Mouse (Mus musculus): Measurements from ENCODE around the gene Ctdspl. TPM values are rescaled to one million over a fixed set of nuclear protein-coding genes. Genes with fewer than 3 reads are reported as not detected.

Ctdspl gene
- polyA plus RNA-seq, 1 experiment from 2014 or later, result 7.3 TPM

DNA sequence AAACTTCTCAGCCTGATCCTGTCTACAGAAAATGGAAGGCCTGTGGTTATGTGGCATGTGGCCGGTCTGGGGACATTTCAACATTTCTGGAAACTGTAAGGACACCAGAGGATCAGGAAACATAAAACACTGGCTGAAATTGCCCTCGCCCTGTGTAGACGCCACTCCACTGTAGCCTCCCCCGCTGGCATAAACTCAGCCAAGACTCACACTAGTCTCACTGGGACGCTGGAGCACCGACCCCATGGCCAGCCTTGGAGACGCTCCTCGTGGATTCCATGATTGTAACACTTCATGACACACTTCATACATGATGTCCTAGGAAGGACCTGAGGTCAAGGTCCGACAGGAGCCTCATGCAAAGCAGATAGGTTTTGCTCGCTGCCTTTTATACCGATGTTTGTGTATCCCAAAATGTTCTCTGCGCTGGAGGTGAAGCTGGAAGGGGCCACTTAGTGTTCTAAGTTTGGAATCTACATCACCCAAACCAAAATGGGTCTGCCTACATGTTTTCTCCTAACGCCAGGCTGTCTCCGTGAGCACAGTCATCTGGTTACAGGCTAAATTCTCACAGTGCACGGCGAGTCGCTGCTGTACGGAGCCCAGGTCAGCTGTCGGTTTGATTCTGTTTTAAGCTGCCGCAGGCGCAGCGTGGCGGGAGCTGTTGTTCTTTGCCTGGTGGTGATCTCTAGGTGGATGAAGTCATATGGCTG, 77.9 kb downstream of the Ctdspl start:
- 0 out of 2 replicates have a peak overlapping the region, but pooled peaks have one; percentile 27 for H3K27ac ChIP-seq
- WGBS, result 91% methylated on average over 23 of the region's 23 CpGs
- no peak for DNase-seq (ENCODE audit: extremely low spot score, low spot score)
- H3K4me3 ChIP-seq, result no peak overlapping the region
- peaks cover 23% of the 10 kb centered on the region for H3K4me1 ChIP-seq
- H3K27me3 ChIP-seq (ENCODE audit: poor library complexity, severe bottlenecking), result no peaks in the 10 kb centered on the region
- no peaks in the 10 kb centered on the region for H3K36me3 ChIP-seq (replicated peaks)
- no peaks in the 10 kb centered on the region for H3K9me3 ChIP-seq

GRCm38 (mm10) chr9:119004703-119005076, 78.4 kb downstream of the Ctdspl start:
- 92% methylated on average over 16 of the region's 16 CpGs for WGBS
- Histone ChIP-seq H3K27me3 (ENCODE audit: poor library complexity, severe bottlenecking) (no peaks in the 10 kb centered on the region), H3K4me3 (no peak overlapping the region), H3K4me1 (peaks cover 23% of the 10 kb centered on the region), H3K9me3 (no peaks in the 10 kb centered on the region), H3K36me3 (replicated peaks) (no peaks in the 10 kb centered on the region), H3K27ac (0 out of 2 replicates have a peak overlapping the region, but pooled peaks have one; percentile 27)
- DNase-seq (ENCODE audit: extremely low spot score, low spot score), result no peak

DNA sequence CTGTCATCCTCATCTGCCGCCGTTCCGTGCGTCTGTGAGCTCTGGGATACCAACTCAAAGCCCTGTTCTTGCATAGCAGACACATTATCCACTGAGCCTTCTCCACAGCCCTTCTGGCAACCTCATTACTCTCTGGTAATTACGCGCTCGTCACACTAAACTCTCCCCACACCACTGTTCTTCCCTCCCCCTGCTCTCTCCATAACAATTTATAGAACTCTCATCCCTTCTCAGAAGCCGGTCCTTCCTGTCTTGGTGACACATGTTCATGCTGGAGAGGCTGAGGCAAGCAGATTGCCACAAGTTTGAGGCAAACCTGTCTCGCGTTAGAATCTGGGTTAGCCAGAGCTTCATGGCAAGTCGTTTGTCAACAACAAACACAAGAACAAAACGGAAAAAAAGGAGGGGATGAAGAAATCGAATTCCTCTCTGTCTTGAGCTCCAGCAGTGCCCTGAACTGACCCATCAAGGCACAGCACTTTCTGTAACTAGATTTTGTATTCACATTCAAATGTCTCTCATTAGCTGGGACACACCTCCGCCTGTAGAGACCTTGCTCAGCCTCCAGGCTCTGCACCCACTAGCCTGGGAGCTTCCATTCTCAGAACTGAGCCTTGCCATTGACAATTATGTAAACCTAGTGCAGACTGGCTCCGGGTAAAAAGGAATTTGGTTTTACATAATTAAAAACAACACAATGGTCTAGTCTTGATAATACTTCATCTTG, 79.2 kb downstream of the Ctdspl start:
- no peak for DNase-seq (ENCODE audit: extremely low spot score, low spot score)
- Histone ChIP-seq H3K27me3 (ENCODE audit: poor library complexity, severe bottlenecking) (no peaks in the 10 kb centered on the region), H3K9me3 (no peaks in the 10 kb centered on the region), H3K36me3 (replicated peaks) (no peaks in the 10 kb centered on the region), H3K4me3 (no peak overlapping the region), H3K4me1 (peaks cover 24% of the 10 kb centered on the region), H3K27ac (peak overlapping the region; percentile 27; the same call in 1 of the 2 replicates)
- WGBS, result 84% methylated on average over 15 of the region's 15 CpGs

DNA sequence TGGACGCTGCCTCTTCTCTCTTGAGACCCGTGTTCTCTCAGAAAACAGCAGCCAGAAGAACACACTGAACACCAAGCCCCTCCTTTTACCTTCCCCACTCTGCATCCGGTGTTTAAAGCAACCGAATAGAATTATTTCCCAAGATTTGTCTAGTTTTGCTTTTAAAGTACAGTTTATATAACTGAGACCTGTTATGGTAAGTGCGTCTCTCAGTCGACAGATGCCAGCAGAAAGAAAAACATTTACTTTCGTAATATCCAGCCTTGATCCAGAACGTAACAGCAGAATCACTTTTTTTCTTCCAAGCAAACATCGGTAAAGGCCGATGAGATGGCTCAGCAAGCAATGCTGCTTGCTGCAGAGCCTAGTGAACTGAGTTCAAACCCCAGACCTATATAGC, 81.0 kb downstream of the Ctdspl start:
- no peak overlapping the region for H3K27ac ChIP-seq
- 92% methylated on average over 10 of the region's 10 CpGs for WGBS
- H3K4me1 ChIP-seq, result peaks cover 25% of the 10 kb centered on the region
- H3K4me3 ChIP-seq, result no peak overlapping the region
- no peaks in the 10 kb centered on the region for H3K27me3 ChIP-seq (ENCODE audit: poor library complexity, severe bottlenecking)
- 0 out of 2 replicates have a peak, but pooled peaks cover 3% of the 10 kb centered on the region for H3K36me3 ChIP-seq (replicated peaks)
- no peaks in the 10 kb centered on the region for H3K9me3 ChIP-seq
- no peak for DNase-seq (ENCODE audit: extremely low spot score, low spot score)

DNA sequence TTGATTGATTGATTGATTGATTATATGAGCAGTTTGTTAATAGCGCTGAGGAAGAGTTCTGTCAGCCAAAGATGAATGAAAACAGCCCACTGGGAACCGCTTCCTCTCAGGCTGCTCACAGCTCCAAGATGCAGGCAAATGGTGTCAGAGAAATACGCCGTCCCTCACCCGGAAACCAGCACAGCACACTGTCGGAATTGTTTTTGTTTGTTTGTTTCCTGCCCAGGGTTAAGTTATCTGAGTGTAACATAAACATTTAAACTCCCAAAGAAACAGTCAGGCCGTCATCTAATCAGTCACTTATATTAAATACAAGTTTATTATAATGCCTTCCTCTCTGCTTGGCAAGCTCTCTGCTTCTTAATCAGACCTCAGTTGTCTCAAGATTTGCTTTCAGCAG, 82.6 kb downstream of the Ctdspl start:
- Histone ChIP-seq H3K27me3 (ENCODE audit: poor library complexity, severe bottlenecking) (no peaks in the 10 kb centered on the region), H3K36me3 (replicated peaks) (peaks cover 12% of the 10 kb centered on the region), H3K9me3 (no peaks in the 10 kb centered on the region), H3K4me1 (peaks cover 25% of the 10 kb centered on the region), H3K27ac (0 out of 2 replicates have a peak overlapping the region, but pooled peaks have one; percentile 18), H3K4me3 (no peak overlapping the region)
- DNase-seq (ENCODE audit: extremely low spot score, low spot score), result no peak
- WGBS, result 90% methylated on average over 7 of the region's 7 CpGs

GRCm38 (mm10) chr9:119010156-119010710, 84.0 kb downstream of the Ctdspl start:
- no peak overlapping the region for H3K4me3 ChIP-seq
- H3K4me1 ChIP-seq, result peaks cover 17% of the 10 kb centered on the region
- 0 out of 2 replicates have a peak overlapping the region, but pooled peaks have one; percentile 9 for H3K27ac ChIP-seq
- H3K27me3 ChIP-seq (ENCODE audit: poor library complexity, severe bottlenecking), result no peaks in the 10 kb centered on the region
- WGBS, result 88% methylated on average over 13 of the region's 13 CpGs
- H3K36me3 ChIP-seq (replicated peaks), result peaks cover 22% of the 10 kb centered on the region
- no peaks in the 10 kb centered on the region for H3K9me3 ChIP-seq
- DNase-seq (ENCODE audit: extremely low spot score, low spot score), result no peak

- H3K27ac ChIP-seq, result no peak overlapping the region
- H3K9me3 ChIP-seq, result no peaks in the 10 kb centered on the region
- peaks cover 11% of the 10 kb centered on the region for H3K4me1 ChIP-seq
- no peak overlapping the region for H3K4me3 ChIP-seq
- DNase-seq (ENCODE audit: extremely low spot score, low spot score), result no peak
- WGBS, result 85% methylated on average over 7 of the region's 7 CpGs
- H3K36me3 ChIP-seq (replicated peaks), result peaks cover 34% of the 10 kb centered on the region
- no peaks in the 10 kb centered on the region for H3K27me3 ChIP-seq (ENCODE audit: poor library complexity, severe bottlenecking)
These were observed 90.7 kb downstream of the Ctdspl start for GRCm38 (mm10) chr9:119016785-119017507.

GRCm38 (mm10) chr9:119021731-119022130, 95.5 kb downstream of the Ctdspl start:
- Histone ChIP-seq H3K27me3 (ENCODE audit: poor library complexity, severe bottlenecking) (no peaks in the 10 kb centered on the region), H3K4me3 (no peak overlapping the region), H3K9me3 (no peaks in the 10 kb centered on the region), H3K36me3 (replicated peaks) (peaks cover 11% of the 10 kb centered on the region), H3K27ac (no peak overlapping the region), H3K4me1 (peaks cover 11% of the 10 kb centered on the region)
- DNase-seq (ENCODE audit: extremely low spot score, low spot score), result no peak
- 75% methylated on average over 7 of the region's 7 CpGs for WGBS

DNA sequence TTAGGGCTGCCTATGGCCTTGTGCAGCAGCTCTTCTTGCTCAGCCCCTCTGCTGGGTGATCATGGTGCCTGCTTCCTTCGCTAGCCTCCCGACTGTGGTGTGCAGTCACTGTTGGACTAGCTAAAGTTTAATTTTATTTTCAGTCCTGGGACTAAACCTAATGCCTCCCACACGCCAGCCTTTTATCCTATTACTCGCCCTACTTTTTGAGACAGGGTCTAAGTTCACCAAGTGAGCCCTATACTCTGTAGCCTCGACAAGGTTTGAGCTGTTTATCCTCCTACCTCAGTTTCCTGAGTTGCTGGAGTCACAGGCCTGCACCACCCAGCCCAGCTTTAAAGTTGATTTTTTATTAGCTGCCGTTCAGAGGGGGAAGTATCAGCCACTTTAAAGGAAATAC, 99.0 kb downstream of the Ctdspl start:
- WGBS, result 86% methylated on average over 6 of the region's 6 CpGs
- Histone ChIP-seq H3K4me1 (peaks cover 11% of the 10 kb centered on the region), H3K36me3 (replicated peaks) (no peaks in the 10 kb centered on the region), H3K27me3 (ENCODE audit: poor library complexity, severe bottlenecking) (no peaks in the 10 kb centered on the region), H3K9me3 (no peaks in the 10 kb centered on the region), H3K27ac (no peak overlapping the region), H3K4me3 (no peak overlapping the region)
- DNase-seq (ENCODE audit: extremely low spot score, low spot score), result no peak

- peaks cover 9% of the 10 kb centered on the region for H3K4me1 ChIP-seq
- H3K27me3 ChIP-seq (ENCODE audit: poor library complexity, severe bottlenecking), result no peaks in the 10 kb centered on the region
- H3K36me3 ChIP-seq (replicated peaks), result no peaks in the 10 kb centered on the region
- no peak overlapping the region for H3K27ac ChIP-seq
- no peaks in the 10 kb centered on the region for H3K9me3 ChIP-seq
- WGBS, result 91% methylated on average over 7 of the region's 7 CpGs
- DNase-seq (ENCODE audit: extremely low spot score, low spot score), result no peak
- H3K4me3 ChIP-seq, result no peak overlapping the region
These were observed 99.6 kb downstream of the Ctdspl start for GRCm38 (mm10) chr9:119025832-119026331.

DNA sequence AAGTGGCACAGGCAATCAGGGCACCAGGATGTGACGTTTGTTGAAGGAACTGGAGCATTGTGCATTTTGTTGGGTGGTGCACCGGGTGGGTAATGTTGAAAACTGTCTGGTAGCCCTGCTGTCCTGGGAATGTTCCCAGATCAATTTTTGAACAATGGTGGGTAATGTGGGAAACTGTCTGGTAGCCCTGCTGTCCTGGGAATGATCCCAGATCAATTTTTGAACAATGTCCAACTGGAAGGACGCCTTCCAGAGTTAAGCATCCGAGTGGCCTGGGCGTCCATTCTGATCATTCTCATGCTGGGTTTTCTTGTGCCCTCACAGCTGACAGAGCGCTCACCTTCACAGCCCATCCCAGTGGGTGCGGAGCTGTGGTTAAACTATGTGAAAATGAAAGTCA, 101.1 kb downstream of the Ctdspl start:
- 90% methylated on average over 7 of the region's 7 CpGs for WGBS
- H3K27ac ChIP-seq, result no peak overlapping the region

More for the DNA sequence above, 101.1 kb downstream of the Ctdspl start:
- no peak overlapping the region for H3K4me3 ChIP-seq
- H3K4me1 ChIP-seq, result peaks cover 9% of the 10 kb centered on the region
- no peak for DNase-seq (ENCODE audit: extremely low spot score, low spot score)
- H3K27me3 ChIP-seq (ENCODE audit: poor library complexity, severe bottlenecking), result no peaks in the 10 kb centered on the region
- peaks cover 8% of the 10 kb centered on the region; the same call in 1 of the 2 replicates for H3K36me3 ChIP-seq (replicated peaks)
- no peaks in the 10 kb centered on the region for H3K9me3 ChIP-seq
